Mouse (Mus musculus) liver, adult 2 months (tissue): Measurements from ENCODE around the gene Tex33. TPM values are rescaled to one million over a fixed set of nuclear protein-coding genes. Genes with fewer than 3 reads are reported as not detected.

ENCODE experiments used
- DNase-seq: peaks from one replicate; pipeline ENCODE4 v3.0.0-alpha.2; 2011; ENCODE audit warnings: low read depth, low spot score; ENCODE audit errors: extremely low read depth
- H3K27ac ChIP-seq: fragments of 200-500 bp; replicated peaks from 2 replicates; pipeline ENCODE4 v1.5.1; 2012; ENCODE audit warnings: low read depth, mild to moderate bottlenecking, control low read depth, inconsistent platforms, low read length; ENCODE audit not compliant: insufficient read depth
- H3K27me3 ChIP-seq: fragments of 200-500 bp; 2 replicates; pipeline ENCODE4 v1.6.1; 2012; ENCODE audit warnings: mild to moderate bottlenecking, moderate library complexity, low read length, inconsistent platforms; ENCODE audit not compliant: control insufficient read depth, insufficient read depth
- H3K36me3 ChIP-seq: fragments of 200-500 bp; 2 replicates; pipeline ENCODE4 v1.6.1; 2012; ENCODE audit warnings: low read length, inconsistent platforms; ENCODE audit not compliant: control insufficient read depth, insufficient read depth
- H3K4me1 ChIP-seq: fragments of 200-500 bp; 2 replicates; pipeline ENCODE4 v1.6.1; 2011; ENCODE audit warnings: low read length; ENCODE audit not compliant: control insufficient read depth, insufficient read depth
- H3K4me3 ChIP-seq: fragments of 200-500 bp; 2 replicates; pipeline ENCODE4 v1.5.1; 2011; ENCODE audit warnings: low read depth, mild to moderate bottlenecking, control low read depth, low read length, moderate library complexity; ENCODE audit not compliant: insufficient read depth
- H3K79me2 ChIP-seq: fragments of 200-500 bp; 2 replicates; pipeline ENCODE4 v1.6.1; 2012; ENCODE audit warnings: inconsistent platforms, mild to moderate bottlenecking, low read length, moderate library complexity; ENCODE audit not compliant: control insufficient read depth, insufficient read depth
- H3K9ac ChIP-seq: fragments of 200-500 bp; 2 replicates; pipeline ENCODE4 v1.6.1; 2012; ENCODE audit warnings: low read depth, mild to moderate bottlenecking, control low read depth, inconsistent platforms, low read length
- CTCF ChIP-seq: fragments of 200-500 bp; IDR thresholded peaks from 2 replicates; pipeline ENCODE4 v1.5.1; 2011; ENCODE audit warnings: low read depth, low read length, control low read depth
- POLR2A ChIP-seq: fragments of 200-500 bp; IDR thresholded peaks from 2 replicates; pipeline ENCODE4 v1.6.1; 2011; ENCODE audit warnings: low read length, control low read depth; ENCODE audit not compliant: insufficient read depth; ENCODE audit errors: extremely low read depth
- WGBS: fragments of 180-500 bp; shearing (Covaris S2); methylation state at CpG from one replicate; pipeline ENCODE4 v1.1.7; 2018; 5-methylcytosine and 5-hydroxymethylcytosine counted together
- polyA plus RNA-seq: library from polyadenylated mRNA; depleted of rRNA; stranded (reverse); fragments of >200 nt; gene quantifications from 2 replicates; pipeline ENCODE4 v1.2.3, GENCODE M21; 2012
- total RNA-seq: library from RNA; depleted of rRNA; stranded (reverse); fragments of >200 nt; gene quantifications from 2 replicates; pipeline ENCODE4 v1.2.3, GENCODE M21; 2014

Gene Tex33
- total and polyA plus RNA-seq, 2 experiments, result not detected

GRCm38 (mm10) chr15:78380208-78380607 is 15.5 kb downstream of the Tex33 start:
- H3K27me3 ChIP-seq, result no peaks in the 10 kb centered on the region
- TF ChIP-seq CTCF (no peak), POLR2A (no peak)
- WGBS, result 87% methylated on average over 2 of the region's 2 CpGs
- DNase-seq, result no peak
- H3K4me3 ChIP-seq, result no peak overlapping the region
- H3K4me1 ChIP-seq, result peaks cover 14% of the 10 kb centered on the region
- H3K79me2 ChIP-seq, result no peaks in the 10 kb centered on the region
- H3K36me3 ChIP-seq, result no peaks in the 10 kb centered on the region
- no peak overlapping the region for H3K9ac ChIP-seq
- H3K27ac ChIP-seq, result no peak overlapping the region

DNA sequence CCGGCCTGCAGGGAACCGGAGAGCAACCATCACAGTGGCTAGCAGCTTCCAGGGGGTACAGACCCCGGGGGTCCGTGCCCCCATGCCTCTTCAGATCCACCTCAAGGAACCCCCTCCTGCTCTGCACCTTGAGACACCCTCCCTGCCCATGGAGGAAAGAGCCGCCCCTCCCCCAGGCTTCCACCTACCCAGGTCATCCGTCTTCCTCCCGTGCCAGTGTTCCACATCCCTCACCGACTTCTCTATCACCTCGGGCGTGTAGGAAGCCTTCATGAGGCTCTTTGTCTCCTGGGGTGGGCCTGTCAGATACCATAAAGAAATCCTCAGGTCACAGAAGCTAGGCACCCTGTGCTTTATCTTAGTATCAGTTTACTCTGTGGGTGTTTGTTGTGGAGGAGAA is 17.2 kb downstream of the Tex33 start:
- Histone ChIP-seq H3K4me3 (no peak overlapping the region), H3K79me2 (no peaks in the 10 kb centered on the region), H3K36me3 (no peaks in the 10 kb centered on the region), H3K27ac (no peak overlapping the region), H3K9ac (no peak overlapping the region), H3K4me1 (peaks cover 5% of the 10 kb centered on the region; the same call in 1 of the 2 replicates), H3K27me3 (no peaks in the 10 kb centered on the region)
- TF ChIP-seq CTCF (no peak), POLR2A (no peak)
- 78% methylated on average over 10 of the region's 10 CpGs for WGBS
- no peak for DNase-seq

GRCm38 (mm10) chr15:78377859-78378258 is 17.9 kb downstream of the Tex33 start:
- H3K36me3 ChIP-seq, result no peaks in the 10 kb centered on the region
- H3K27me3 ChIP-seq, result no peaks in the 10 kb centered on the region
- no peak for DNase-seq
- H3K4me1 ChIP-seq, result peaks cover 3% of the 10 kb centered on the region; the same call in 1 of the 2 replicates
- TF ChIP-seq POLR2A (no peak), CTCF (no peak)
- H3K27ac ChIP-seq, result no peak overlapping the region
- H3K4me3 ChIP-seq, result no peak overlapping the region
- WGBS, result 94% methylated on average over 10 of the region's 10 CpGs
- no peak overlapping the region for H3K9ac ChIP-seq
- no peaks in the 10 kb centered on the region for H3K79me2 ChIP-seq

DNA sequence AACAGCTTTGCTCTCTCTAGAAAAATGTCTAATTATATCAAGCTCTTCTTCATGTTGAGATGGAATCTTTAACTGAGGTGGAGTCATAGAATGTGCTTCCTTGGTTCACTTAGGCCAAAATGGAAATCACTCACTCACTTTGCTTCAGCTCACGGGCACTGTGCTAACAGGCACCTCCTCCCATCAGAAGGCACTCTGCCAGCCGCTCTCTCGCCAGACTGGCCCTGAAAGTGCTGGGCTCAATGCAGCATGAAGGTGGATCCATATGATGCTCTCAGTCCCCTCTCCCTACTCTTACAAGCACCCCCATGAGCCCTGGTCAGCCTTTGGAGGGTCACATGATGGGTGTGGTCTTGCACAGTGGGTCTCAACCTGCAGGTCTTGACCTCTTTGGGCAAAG is 21.5 kb downstream of the Tex33 start:
- Histone ChIP-seq H3K79me2 (no peaks in the 10 kb centered on the region), H3K4me1 (peaks cover 6% of the 10 kb centered on the region; the same call in 1 of the 2 replicates), H3K4me3 (no peak overlapping the region), H3K9ac (no peak overlapping the region), H3K27ac (no peak overlapping the region), H3K36me3 (no peaks in the 10 kb centered on the region), H3K27me3 (no peaks in the 10 kb centered on the region)
- DNase-seq, result no peak
- TF ChIP-seq CTCF (no peak), POLR2A (no peak)
- 70% methylated on average over 3 of the region's 3 CpGs for WGBS

DNA sequence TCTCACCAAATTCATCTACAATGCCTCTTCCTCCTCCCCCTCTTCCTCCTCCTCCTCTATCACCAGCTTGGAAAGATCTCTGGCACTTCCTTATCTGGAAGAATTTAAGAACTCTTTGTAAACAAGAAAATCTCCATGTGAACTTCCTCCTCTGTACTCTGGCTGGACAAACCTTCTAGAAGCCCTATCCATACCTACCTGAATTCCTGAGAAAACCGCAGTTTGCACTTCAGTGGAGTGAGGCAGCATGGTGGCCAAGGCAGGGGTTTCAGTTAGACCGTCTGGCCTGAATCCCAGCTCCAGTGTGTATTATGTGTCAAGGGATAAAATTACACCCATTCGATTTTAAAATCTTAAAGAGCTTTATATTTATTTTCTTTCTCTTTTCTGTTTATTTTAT is 22.9 kb downstream of the Tex33 start:
- Histone ChIP-seq H3K27ac (no peak overlapping the region), H3K4me3 (no peak overlapping the region), H3K9ac (no peak overlapping the region), H3K4me1 (peaks cover 11% of the 10 kb centered on the region), H3K36me3 (no peaks in the 10 kb centered on the region), H3K79me2 (no peaks in the 10 kb centered on the region), H3K27me3 (no peaks in the 10 kb centered on the region)
- 80% methylated on average over 3 of the region's 3 CpGs for WGBS
- TF ChIP-seq CTCF (no peak), POLR2A (no peak)
- DNase-seq, result no peak

DNA sequence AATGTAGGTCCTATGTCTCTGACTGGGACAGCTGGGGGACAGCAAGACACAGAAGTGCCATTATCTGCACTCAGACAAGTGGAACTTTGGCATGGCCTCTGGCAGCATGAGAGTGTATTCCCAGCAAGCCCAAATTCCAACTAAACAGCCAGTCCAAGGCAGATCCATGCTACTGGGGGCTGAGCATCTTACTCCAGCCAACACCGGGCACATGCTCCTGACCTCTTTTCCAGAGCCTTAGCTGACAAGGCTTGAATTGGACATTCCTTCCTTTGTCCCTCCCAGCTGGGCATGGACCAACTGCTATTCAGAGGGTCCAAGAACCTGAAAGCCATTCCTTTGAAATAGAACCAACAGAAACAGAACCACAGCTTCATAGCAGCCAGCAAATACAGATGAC is 26.1 kb downstream of the Tex33 start:
- Histone ChIP-seq H3K79me2 (no peaks in the 10 kb centered on the region), H3K4me1 (peaks cover 11% of the 10 kb centered on the region), H3K9ac (no peak overlapping the region), H3K27me3 (no peaks in the 10 kb centered on the region), H3K4me3 (no peak overlapping the region), H3K27ac (peak overlapping the region; percentile 16; the same call in 1 of the 2 replicates), H3K36me3 (no peaks in the 10 kb centered on the region)
- DNase-seq, result peak; percentile 54
- TF ChIP-seq CTCF (no peak), POLR2A (no peak)
- 64% methylated on average over 1 of the region's 1 CpGs for WGBS
